Mouse (Mus musculus) forebrain, embryonic 11.5 days (tissue): ENCODE measurements around the gene Bloc1s6. TPM values are rescaled to one million over a fixed set of nuclear protein-coding genes. Genes with fewer than 3 reads are reported as not detected.
A peak's percentile ranks its signal among the peaks of the same experiment; 100 is the strongest.

Source experiments
- ATAC-seq: fragments of 200-750 bp; cut with Nextera tagmentation; replicated peaks from 2 replicates; pipeline ENCODE4 v1.8.0; 2017; ENCODE audit warnings: moderate TSS enrichment; ENCODE audit not compliant: low FRiP score
- DNase-seq: peaks from one replicate; pipeline ENCODE4 v3.0.0-alpha.2; 2017; ENCODE audit warnings: low spot score
- H3K27ac ChIP-seq: fragments of 300-500 bp; sonication (generic); 2 replicates; pipeline ENCODE4 v1.5.1; 2014; ENCODE audit warnings: low read depth, low read length
- H3K27me3 ChIP-seq: fragments of 300-500 bp; sonication (generic); 2 replicates; pipeline ENCODE4 v1.6.1; 2014; ENCODE audit warnings: mild to moderate bottlenecking, low read length, mixed read lengths; ENCODE audit not compliant: control insufficient read depth, insufficient read depth
- H3K36me3 ChIP-seq: fragments of 300-500 bp; sonication (generic); 2 replicates; pipeline ENCODE4 v1.6.1; 2014; ENCODE audit warnings: mild to moderate bottlenecking, low read length, moderate library complexity, mixed read lengths; ENCODE audit not compliant: control insufficient read depth, insufficient read depth
- H3K4me1 ChIP-seq: fragments of 300-500 bp; sonication (generic); replicated peaks from 2 replicates; pipeline ENCODE4 v1.6.1; 2014; ENCODE audit warnings: low read length, mixed read lengths; ENCODE audit not compliant: control insufficient read depth, insufficient read depth
- H3K4me2 ChIP-seq: fragments of 300-500 bp; sonication (generic); 2 replicates; pipeline ENCODE4 v1.6.1; 2014; ENCODE audit warnings: low read depth, mild to moderate bottlenecking, low read length, moderate library complexity, mixed read lengths; ENCODE audit not compliant: severe bottlenecking
- H3K4me3 ChIP-seq: fragments of 300-500 bp; sonication (generic); 2 replicates; pipeline ENCODE4 v1.5.1; 2014; ENCODE audit warnings: low read depth, low read length
- H3K9ac ChIP-seq: fragments of 300-500 bp; sonication (generic); 2 replicates; pipeline ENCODE4 v1.6.1; 2014; ENCODE audit warnings: low read length
- H3K9me3 ChIP-seq: fragments of 300-500 bp; sonication (generic); 2 replicates; pipeline ENCODE4 v1.6.1; 2016; ENCODE audit warnings: low read length, mixed read lengths; ENCODE audit not compliant: control insufficient read depth
- WGBS: fragments of 180-500 bp; shearing (Covaris S2); extraction: QIAGEN DNeasy Blood & Tissue Kit; methylation state at CpG from one replicate; pipeline ENCODE4 v1.1.7; 2014; 5-methylcytosine and 5-hydroxymethylcytosine counted together
- polyA plus RNA-seq: library from polyadenylated mRNA; unstranded; fragments of >200 nt; fragmentation: Nextera tagmentation; extraction: Ambion mirVana; gene quantifications from 2 replicates; pipeline ENCODE4 v1.2.1, GENCODE M21; 2014

The Bloc1s6 gene
- polyA plus RNA-seq = 80.3 and 85.0 TPM in 2 replicates

DNA sequence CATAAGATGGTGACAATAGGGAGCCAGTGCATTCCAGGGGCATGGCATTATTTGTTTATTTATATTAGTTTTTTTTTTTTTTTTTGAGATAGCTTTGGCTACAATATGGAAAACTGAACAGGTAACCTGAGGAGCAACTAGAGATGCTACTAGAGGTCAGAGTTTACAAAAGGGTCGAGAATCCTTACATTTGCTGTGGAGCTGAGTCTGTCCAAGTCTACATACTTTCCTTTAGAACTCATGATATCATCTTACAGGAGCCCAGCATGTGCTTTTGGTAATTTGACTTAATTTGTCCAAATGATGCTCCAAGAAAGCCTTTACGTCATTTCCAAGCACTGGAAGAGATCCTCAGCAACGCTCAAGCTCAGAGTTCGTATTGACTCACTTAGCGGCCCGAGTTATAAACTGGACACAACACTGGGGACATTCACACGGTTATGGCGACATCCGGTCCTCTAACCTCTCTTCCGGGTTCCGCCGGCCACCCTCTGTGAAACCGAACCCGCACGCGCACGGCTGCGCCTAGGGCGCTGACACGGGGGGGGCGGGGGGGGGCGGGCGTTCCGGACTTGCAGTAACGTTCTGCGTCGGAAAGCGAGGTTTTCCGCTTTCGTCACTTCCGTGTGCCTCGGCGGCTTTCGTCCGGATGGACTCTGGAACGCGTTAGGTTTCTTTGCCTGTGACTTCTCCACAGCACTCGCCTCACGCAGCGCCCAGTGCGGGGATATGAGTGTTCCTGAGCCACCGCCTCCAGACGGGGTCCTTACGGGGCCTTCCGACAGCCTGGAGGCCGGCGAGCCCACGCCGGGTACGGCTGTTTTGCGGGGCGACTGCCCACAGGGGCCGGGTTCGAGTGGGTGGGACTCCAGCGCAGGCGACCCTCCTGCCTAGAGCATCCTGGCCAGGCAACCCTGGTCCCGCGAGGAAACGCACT, at the start of gene Bloc1s6:
Bloc1s6 (plus strand) TSS at position 610 of the 937 bp plus-strand sequence.
- H3K4me3 ChIP-seq = peak within 1 kb of the TSS; percentile 75
- under 1% methylated on average over 49 of the region's 59 CpGs for WGBS

DNA sequence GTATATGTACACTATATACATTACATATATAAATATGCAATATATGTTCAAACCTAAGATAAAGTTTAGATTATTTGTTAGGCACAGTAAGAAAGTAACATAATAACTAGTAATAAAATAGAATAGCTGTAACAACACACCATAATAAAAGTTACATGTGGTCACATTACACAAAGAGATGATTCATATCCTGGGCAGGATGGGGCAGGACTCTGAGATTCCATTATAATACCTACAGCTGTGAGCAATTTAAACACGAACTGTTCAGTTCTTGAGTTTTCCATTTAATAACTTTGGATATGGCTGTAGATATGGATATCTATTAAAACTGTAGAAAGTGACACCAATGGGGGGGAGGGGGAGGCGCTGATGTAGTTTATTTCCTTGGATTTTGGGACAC, 40.8 kb upstream of the Bloc1s6 start:
- H3K4me3 ChIP-seq = no peak overlapping the region
- ATAC-seq = no peak
- WGBS = 89% methylated on average over 2 of the region's 2 CpGs
- no peaks in the 10 kb centered on the region for H3K9me3 ChIP-seq
- H3K27me3 ChIP-seq = no peaks in the 10 kb centered on the region
- H3K36me3 ChIP-seq = no peaks in the 10 kb centered on the region
- H3K27ac ChIP-seq = no peak overlapping the region
- no peak overlapping the region for H3K4me2 ChIP-seq
- DNase-seq = no peak
- peaks cover 2% of the 10 kb centered on the region; the same call in 1 of the 2 replicates for H3K4me1 ChIP-seq
- no peak overlapping the region for H3K9ac ChIP-seq

More for the DNA sequence above, at the start of gene Bloc1s6:
- Histone ChIP-seq H3K9ac (peak within 1 kb of the TSS; percentile 92), H3K27me3 (no peaks in the 10 kb centered on the region), H3K36me3 (no peaks in the 10 kb centered on the region), H3K4me2 (peak within 1 kb of the TSS; percentile 50), H3K4me1 (peaks cover 5% of the 10 kb centered on the region; the same call in 1 of the 2 replicates), H3K9me3 (no peaks in the 10 kb centered on the region), H3K27ac (peak within 1 kb of the TSS; percentile 73)
- ATAC-seq (peak; percentile 96), DNase-seq (peak; percentile 94)

DNA sequence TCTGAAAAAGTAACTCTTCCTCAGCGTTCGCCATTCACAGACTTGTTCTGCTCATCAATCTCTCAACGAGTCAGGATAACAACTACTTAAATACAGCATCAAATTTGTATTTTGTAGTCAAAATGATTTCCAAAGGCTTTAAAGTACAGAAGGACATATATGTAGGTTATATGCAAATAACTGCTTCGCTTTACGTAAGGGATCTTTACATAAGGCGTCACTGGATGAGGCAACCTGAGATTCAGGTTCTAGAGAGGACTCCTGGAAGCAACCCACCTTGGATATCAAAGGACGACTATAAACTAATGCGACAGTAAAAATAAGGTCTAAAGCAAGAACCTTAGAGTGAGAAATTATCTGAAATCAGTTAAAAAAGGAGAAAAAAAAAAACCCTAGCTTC, 37.3 kb upstream of the Bloc1s6 start:
- Histone ChIP-seq H3K4me1 (peaks cover 2% of the 10 kb centered on the region; the same call in 1 of the 2 replicates), H3K4me3 (peak overlapping the region; percentile 68; the same call in 1 of the 2 replicates), H3K27ac (no peak overlapping the region), H3K36me3 (no peaks in the 10 kb centered on the region), H3K4me2 (peak overlapping the region; percentile 66; the same call in 1 of the 2 replicates), H3K9ac (no peak overlapping the region), H3K27me3 (no peaks in the 10 kb centered on the region), H3K9me3 (no peaks in the 10 kb centered on the region)
- ATAC-seq = no peak
- DNase-seq = no peak
- WGBS = 76% methylated on average over 8 of the region's 8 CpGs

DNA sequence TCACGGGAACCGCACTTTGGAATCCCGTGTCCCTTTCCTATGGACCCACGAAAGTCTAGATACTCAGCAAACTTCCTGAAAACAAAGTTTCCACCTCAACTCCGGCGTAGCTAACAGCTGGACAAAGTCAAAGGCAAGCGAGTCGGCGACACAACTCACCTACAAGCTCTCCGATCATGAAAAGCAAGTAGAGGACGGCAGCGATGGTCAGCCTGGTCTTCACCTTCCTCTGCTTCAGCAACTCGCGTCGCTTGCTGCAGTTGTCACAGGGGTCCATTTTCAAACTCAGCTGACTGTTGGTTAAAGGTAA, 36.5 kb upstream of the Bloc1s6 start:
- ATAC-seq (no peak), DNase-seq (peak; percentile 48)
- Histone ChIP-seq H3K9me3 (no peaks in the 10 kb centered on the region), H3K36me3 (no peaks in the 10 kb centered on the region), H3K4me1 (peaks cover 2% of the 10 kb centered on the region; the same call in 1 of the 2 replicates), H3K27me3 (no peaks in the 10 kb centered on the region), H3K27ac (no peak overlapping the region), H3K9ac (peak overlapping the region; percentile 75), H3K4me2 (peak overlapping the region; percentile 66), H3K4me3 (peak overlapping the region; percentile 68)
- 1% methylated on average over 15 of the region's 15 CpGs for WGBS

DNA sequence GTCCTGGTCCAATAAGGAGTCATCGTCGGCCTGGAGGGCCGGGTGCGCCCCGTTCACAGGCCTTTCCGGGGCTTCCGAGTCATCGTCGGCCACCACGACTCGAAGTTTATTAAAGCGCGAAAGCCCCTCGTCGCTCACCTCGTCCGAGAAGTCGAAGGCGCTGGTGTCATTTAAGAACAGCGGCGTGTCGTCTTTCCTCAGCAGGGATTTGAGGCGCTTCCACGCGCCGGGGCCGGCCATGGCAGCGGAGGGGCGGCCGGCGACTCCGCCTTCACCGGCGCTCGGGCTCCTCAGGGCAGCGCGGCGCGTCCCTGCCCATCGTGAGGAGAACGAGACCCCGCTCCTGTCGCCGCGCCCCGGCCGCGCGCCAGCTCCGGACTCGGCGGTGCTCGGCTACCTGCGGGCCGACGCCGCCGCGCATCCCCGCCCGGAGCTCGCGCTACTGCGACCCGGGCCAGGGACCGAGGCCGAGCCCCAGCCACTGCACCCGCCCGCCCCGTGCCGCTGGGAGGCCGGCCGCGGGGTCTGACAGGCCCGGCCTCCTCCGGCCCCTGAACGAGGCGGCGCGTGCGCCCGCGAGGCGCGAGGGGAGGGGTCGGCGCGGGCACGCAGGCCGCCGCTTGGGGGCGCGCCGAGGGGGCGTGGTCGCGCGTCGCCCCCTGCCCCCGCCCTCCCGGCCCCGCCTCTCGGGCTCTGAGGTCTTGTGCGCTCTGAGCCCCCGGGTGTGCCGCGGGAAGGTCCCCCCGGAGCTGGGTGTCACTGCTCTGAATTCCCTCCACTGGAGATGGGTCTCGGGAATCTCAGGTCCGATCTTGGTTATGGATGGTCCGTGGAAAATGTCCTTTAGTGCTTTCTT, 35.9 kb upstream of the Bloc1s6 start, which contains the start of gene Slc30a4:
Slc30a4 (minus strand) TSS at position 483 of the 856 bp plus-strand sequence.
- peak within 1 kb of the TSS; percentile 66 for H3K4me2 ChIP-seq
- H3K27me3 ChIP-seq = no peaks in the 10 kb centered on the region
- peak within 1 kb of the TSS; percentile 75 for H3K9ac ChIP-seq
- no peak within 1 kb of the TSS for H3K27ac ChIP-seq
- no peaks in the 10 kb centered on the region for H3K9me3 ChIP-seq
- H3K4me1 ChIP-seq = peaks cover 2% of the 10 kb centered on the region; the same call in 1 of the 2 replicates
- under 1% methylated on average over 77 of the region's 111 CpGs for WGBS
- H3K4me3 ChIP-seq = peak within 1 kb of the TSS; percentile 68
- DNase-seq = peak; percentile 88
- peak; percentile 99 for ATAC-seq
- H3K36me3 ChIP-seq = no peaks in the 10 kb centered on the region

DNA sequence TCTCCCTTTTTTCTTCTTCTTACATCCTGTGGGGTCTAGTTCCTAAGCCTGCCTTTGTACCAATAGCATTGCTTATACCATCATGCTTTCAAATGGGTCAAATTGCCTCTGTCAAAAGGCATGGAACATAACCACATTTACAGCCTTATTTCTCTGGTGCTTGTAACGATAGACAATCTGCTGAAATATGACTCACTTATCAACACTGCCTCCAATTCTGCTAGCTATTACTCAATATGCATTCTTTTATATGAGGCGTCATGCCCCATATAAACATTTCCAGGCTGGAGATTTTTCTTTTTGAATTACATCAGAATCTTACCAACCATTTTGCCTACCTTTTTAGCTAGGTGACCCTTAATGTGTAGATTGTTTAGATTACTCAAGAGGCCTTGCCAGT, 33.7 kb upstream of the Bloc1s6 start:
- Histone ChIP-seq H3K4me1 (peaks cover 2% of the 10 kb centered on the region; the same call in 1 of the 2 replicates), H3K9me3 (no peaks in the 10 kb centered on the region), H3K4me3 (no peak overlapping the region), H3K9ac (no peak overlapping the region), H3K27ac (no peak overlapping the region), H3K4me2 (no peak overlapping the region), H3K36me3 (no peaks in the 10 kb centered on the region), H3K27me3 (no peaks in the 10 kb centered on the region)
- DNase-seq = no peak
- 84% methylated on average over 2 of the region's 2 CpGs for WGBS
- ATAC-seq = no peak

DNA sequence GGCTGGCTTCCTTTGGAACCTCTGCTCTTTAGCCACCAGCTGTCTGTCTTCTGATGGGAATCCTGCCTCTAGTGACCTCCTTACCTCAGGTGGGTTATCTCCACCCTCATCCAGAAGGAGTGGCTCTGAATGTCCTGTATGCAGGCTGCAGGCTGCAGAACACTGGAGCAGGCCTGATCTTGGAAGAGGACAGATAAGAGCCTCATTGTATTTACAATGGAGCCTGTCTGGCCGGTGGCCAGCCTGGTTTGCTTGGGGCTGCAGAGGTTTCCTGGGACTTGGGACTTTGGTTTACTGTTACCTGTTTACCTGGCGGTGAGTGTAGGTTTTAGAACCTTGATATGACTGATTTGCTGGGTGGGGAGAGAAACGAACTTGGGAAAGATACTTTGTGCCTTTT, 30.2 kb upstream of the Bloc1s6 start:
- Histone ChIP-seq H3K4me3 (no peak overlapping the region), H3K9me3 (no peaks in the 10 kb centered on the region), H3K27me3 (no peaks in the 10 kb centered on the region), H3K4me1 (no peaks in the 10 kb centered on the region), H3K9ac (no peak overlapping the region), H3K4me2 (no peak overlapping the region), H3K36me3 (no peaks in the 10 kb centered on the region), H3K27ac (no peak overlapping the region)
- ATAC-seq (no peak), DNase-seq (no peak)
- 80% methylated on average over 3 of the region's 3 CpGs for WGBS

DNA sequence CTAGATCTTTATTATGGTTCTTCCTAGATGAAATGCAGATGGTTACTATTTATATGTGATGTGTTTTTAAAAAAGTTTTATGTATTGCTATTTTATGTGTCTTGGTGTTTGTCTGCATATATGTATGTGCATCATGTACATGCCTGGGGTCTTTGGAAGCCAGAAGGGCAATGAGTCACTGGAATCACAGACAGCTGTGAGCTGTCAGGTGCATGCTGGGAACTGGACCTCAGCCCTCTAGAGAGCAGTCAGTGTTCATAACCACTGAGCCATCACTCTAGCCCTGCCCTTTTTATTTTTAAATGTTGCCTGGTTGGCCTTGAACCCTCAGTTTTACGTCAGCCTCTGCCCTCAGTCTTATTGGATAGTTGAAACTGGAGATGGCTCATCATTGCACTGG, 29.1 kb upstream of the Bloc1s6 start:
- Histone ChIP-seq H3K27ac (no peak overlapping the region), H3K4me1 (no peaks in the 10 kb centered on the region), H3K27me3 (no peaks in the 10 kb centered on the region), H3K36me3 (no peaks in the 10 kb centered on the region), H3K4me3 (no peak overlapping the region), H3K9ac (no peak overlapping the region), H3K9me3 (no peaks in the 10 kb centered on the region), H3K4me2 (no peak overlapping the region)
- no peak for DNase-seq
- 81% methylated on average over 1 of the region's 1 CpGs for WGBS
- no peak for ATAC-seq
